Mouse (Mus musculus) lung, postnatal 0 days (tissue): ENCODE measurements around the gene Trip11.

Source experiments
- CTCF ChIP-seq: IDR thresholded peaks from 2 replicates; pipeline ENCODE4 v1.5.1; 2016; ENCODE audit warnings: antibody characterized with exemption, mild to moderate bottlenecking
- EP300 ChIP-seq: IDR thresholded peaks from 2 replicates; pipeline ENCODE4 v1.6.1; 2016; ENCODE audit warnings: antibody characterized with exemption, mild to moderate bottlenecking, control low read depth

- TF ChIP-seq CTCF (no peak), EP300 (no peak)
These were observed 2.7 kb downstream of the Trip11 start for GRCm38 (mm10) chr12:101910360-101910759.
